Mouse (Mus musculus) small intestine, adult 2 months (tissue): Measurements from ENCODE around the gene Fignl2. TPM values are rescaled to one million over a fixed set of nuclear protein-coding genes. Genes with fewer than 3 reads are reported as not detected.

Experiments used
- H3K27ac ChIP-seq: fragments of 200-500 bp; 2 replicates; pipeline ENCODE4 v1.5.1; 2012; ENCODE audit warnings: low read depth, low read length, control low read depth, inconsistent platforms; ENCODE audit not compliant: insufficient read depth
- H3K27me3 ChIP-seq: fragments of 200-500 bp; 2 replicates; pipeline ENCODE4 v1.6.1; 2012; ENCODE audit warnings: mild to moderate bottlenecking, moderate library complexity, low read length, inconsistent platforms; ENCODE audit not compliant: control insufficient read depth, insufficient read depth
- H3K36me3 ChIP-seq: fragments of 200-500 bp; 2 replicates; pipeline ENCODE4 v1.6.1; 2012; ENCODE audit warnings: mild to moderate bottlenecking, low read length, control low read depth, inconsistent platforms; ENCODE audit not compliant: control insufficient read depth, insufficient read depth
- H3K4me1 ChIP-seq: fragments of 200-500 bp; 2 replicates; pipeline ENCODE4 v1.6.1; 2012; ENCODE audit warnings: low read length, inconsistent platforms, mixed read lengths; ENCODE audit not compliant: control insufficient read depth, insufficient read depth, insufficient read length
- H3K4me3 ChIP-seq: fragments of 200-500 bp; 2 replicates; pipeline ENCODE4 v1.5.1; 2012; ENCODE audit warnings: low read depth, mild to moderate bottlenecking, control low read depth, inconsistent platforms, low read length, moderate library complexity
- CTCF ChIP-seq: fragments of 200-500 bp; IDR thresholded peaks from 2 replicates; pipeline ENCODE4 v1.5.1; 2012; ENCODE audit warnings: low read depth, mild to moderate bottlenecking, control low read depth, inconsistent platforms, low read length, moderate library complexity, mixed read lengths; ENCODE audit not compliant: insufficient replicate concordance, insufficient read length; ENCODE audit errors: extremely low read depth
- POLR2A ChIP-seq: fragments of 200-500 bp; IDR thresholded peaks from 2 replicates; pipeline ENCODE4 v1.6.1; 2012; ENCODE audit warnings: low read depth, mild to moderate bottlenecking, control low read depth, inconsistent platforms, low read length, moderate library complexity
- WGBS: fragments of 180-500 bp; shearing (Covaris S2); methylation state at CpG from one replicate; pipeline ENCODE4 v1.1.7; 2018; 5-methylcytosine and 5-hydroxymethylcytosine counted together
- polyA plus RNA-seq: library from polyadenylated mRNA; depleted of rRNA; stranded (reverse); fragments of >200 nt; gene quantifications from 2 replicates; pipeline ENCODE4 v1.2.3, GENCODE M21; 2012

Gene Fignl2
- polyA plus RNA-seq, 1 experiment = 7.8 TPM

- TF ChIP-seq POLR2A (no peak), CTCF (no peak)
- 53% methylated on average over 4 of the region's 4 CpGs for WGBS
- peaks cover 6% of the 10 kb centered on the region for H3K27me3 ChIP-seq
- peak overlapping the region; percentile 3; the same call in 1 of the 2 replicates for H3K27ac ChIP-seq
- H3K36me3 ChIP-seq = no peaks in the 10 kb centered on the region
- H3K4me3 ChIP-seq = no peak overlapping the region
- peaks cover 8% of the 10 kb centered on the region for H3K4me1 ChIP-seq
These were observed 3.9 kb upstream of the Fignl2 start for GRCm38 (mm10) chr15:101082236-101082635.

GRCm38 (mm10) chr15:101081035-101081548 lies 2.7 kb upstream of the Fignl2 start:
- TF ChIP-seq POLR2A (no peak), CTCF (no peak)
- Histone ChIP-seq H3K4me1 (peaks cover 8% of the 10 kb centered on the region), H3K36me3 (no peaks in the 10 kb centered on the region), H3K27me3 (peaks cover 6% of the 10 kb centered on the region), H3K4me3 (no peak overlapping the region), H3K27ac (no peak overlapping the region)
- 79% methylated on average over 7 of the region's 7 CpGs for WGBS

- 87% methylated on average over 9 of the region's 9 CpGs for WGBS
- H3K4me1 ChIP-seq = peaks cover 14% of the 10 kb centered on the region
- no peak overlapping the region for H3K27ac ChIP-seq
- H3K36me3 ChIP-seq = no peaks in the 10 kb centered on the region
- H3K4me3 ChIP-seq = no peak overlapping the region
- H3K27me3 ChIP-seq = peaks cover 6% of the 10 kb centered on the region
- no peak for TF ChIP-seq CTCF
- TF ChIP-seq POLR2A = no peak
These were observed 1.7 kb upstream of the Fignl2 start for GRCm38 (mm10) chr15:101080031-101080520.

GRCm38 (mm10) chr15:101078731-101079156 lies 377 bp upstream of the Fignl2 start:
- peak overlapping the region; percentile 79 for H3K4me3 ChIP-seq
- peak; percentile 20; the same call in 1 of the 2 replicates for TF ChIP-seq CTCF
- peak; percentile 66 for TF ChIP-seq POLR2A
- 2% methylated on average over 30 of the region's 30 CpGs for WGBS
- H3K4me1 ChIP-seq = peaks cover 12% of the 10 kb centered on the region
- no peaks in the 10 kb centered on the region for H3K36me3 ChIP-seq
- peaks cover 6% of the 10 kb centered on the region for H3K27me3 ChIP-seq
- H3K27ac ChIP-seq = peak overlapping the region; percentile 82

GRCm38 (mm10) chr15:101077001-101077812 lies 1.2 kb downstream of the Fignl2 start:
- Histone ChIP-seq H3K27ac (no peak overlapping the region), H3K27me3 (peaks cover 6% of the 10 kb centered on the region), H3K4me1 (peaks cover 12% of the 10 kb centered on the region), H3K4me3 (peak overlapping the region; percentile 79), H3K36me3 (no peaks in the 10 kb centered on the region)
- WGBS = 15% methylated on average over 34 of the region's 34 CpGs
- TF ChIP-seq POLR2A (no peak), CTCF (no peak)

GRCm38 (mm10) chr15:101076071-101077000 lies 2.0 kb downstream of the Fignl2 start:
- TF ChIP-seq POLR2A = no peak
- TF ChIP-seq CTCF = no peak
- Histone ChIP-seq H3K4me1 (peaks cover 12% of the 10 kb centered on the region), H3K27ac (no peak overlapping the region), H3K27me3 (peaks cover 6% of the 10 kb centered on the region), H3K4me3 (peak overlapping the region; percentile 29), H3K36me3 (no peaks in the 10 kb centered on the region)
- 33% methylated on average over 26 of the region's 26 CpGs for WGBS
